ENCODE assay signal across 36 mouse cellular contexts in the genomic region with DNA sequence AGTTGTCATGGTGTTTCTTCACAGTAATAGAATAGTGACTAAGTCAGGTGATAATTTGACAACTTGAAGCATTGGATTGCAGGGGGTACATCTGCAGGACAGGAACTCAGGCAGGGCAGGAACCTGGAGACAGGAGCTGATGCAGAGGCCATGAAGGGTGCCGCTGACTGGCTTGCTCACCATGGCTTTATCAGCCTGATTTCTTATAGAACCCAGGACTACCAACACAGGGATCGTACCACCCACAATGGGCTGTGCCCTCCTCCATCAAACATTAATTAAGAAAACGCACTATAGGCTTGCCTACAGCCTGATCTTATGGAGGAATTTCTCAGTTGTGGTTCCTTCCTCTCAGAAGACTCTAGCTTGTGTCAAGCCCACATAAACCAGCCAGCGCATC. TPM values are rescaled to one million over a fixed set of nuclear protein-coding genes. Genes with fewer than 3 reads are reported as not detected.
"Had no signal": no experiment of that assay in that cellular context is flagged by ENCODE, and none has a peak within 500 bp of the region (broad histone marks: within the 10 kb centered on the region; RNA-seq: fewer than 3 reads in every experiment).

No protein-coding gene starts in this region.

- H3K27me3 ChIP-seq: limb, embryonic 13.5 days; limb, embryonic 15.5 days; liver, embryonic 13.5 days; lung, embryonic 15.5 days; midbrain, embryonic 12.5 days; midbrain, embryonic 13.5 days; midbrain, embryonic 15.5 days; neural tube, embryonic 12.5 days had no signal

- H3K4me3 ChIP-seq: limb, embryonic 12.5 days; limb, embryonic 13.5 days; limb, embryonic 15.5 days; liver, embryonic 12.5 days; liver, embryonic 13.5 days; liver, embryonic 15.5 days; lung, embryonic 15.5 days; megakaryocyte, embryonic 14.5 days; midbrain, embryonic 10.5 days; midbrain, embryonic 12.5 days; midbrain, embryonic 13.5 days; midbrain, embryonic 15.5 days; myocyte; neural tube, embryonic 12.5 days had no signal

- H3K36me3 ChIP-seq: limb, embryonic 12.5 days; limb, embryonic 13.5 days; limb, embryonic 15.5 days; liver, embryonic 12.5 days; liver, embryonic 13.5 days; liver, embryonic 15.5 days; lung, embryonic 15.5 days; midbrain, embryonic 10.5 days; midbrain, embryonic 12.5 days; midbrain, embryonic 13.5 days; midbrain, embryonic 15.5 days; neural tube, embryonic 12.5 days had no signal

- ATAC-seq: liver, embryonic 12.5 days; liver, postnatal 0 days; lung, postnatal 0 days; midbrain, embryonic 13.5 days; midbrain, embryonic 15.5 days; midbrain, embryonic 16.5 days had no signal

- H3K4me1 ChIP-seq: limb, embryonic 12.5 days; limb, embryonic 13.5 days; limb, embryonic 15.5 days; liver, embryonic 12.5 days; liver, embryonic 13.5 days; liver, embryonic 15.5 days; lung, embryonic 15.5 days; megakaryocyte, embryonic 14.5 days; midbrain, embryonic 10.5 days; midbrain, embryonic 12.5 days; midbrain, embryonic 13.5 days; midbrain, embryonic 15.5 days; neural tube, embryonic 12.5 days had no signal

- H3K27ac ChIP-seq: limb, embryonic 12.5 days; limb, embryonic 13.5 days; limb, embryonic 15.5 days; liver, embryonic 12.5 days; liver, embryonic 13.5 days; liver, embryonic 14.5 days; liver, embryonic 15.5 days; lung, embryonic 15.5 days; macrophage; midbrain, embryonic 10.5 days; midbrain, embryonic 12.5 days; midbrain, embryonic 13.5 days; midbrain, embryonic 15.5 days; neural tube, embryonic 12.5 days had no signal

- DNase-seq: left cerebral cortex, postnatal 4 days; liver; liver, embryonic 13.5 days; liver, postnatal 0 days; lung, adult 18-20 months; lung, adult 2 months; lung, embryonic 14.5 days; lung, postnatal 10 days; lung, postnatal 14 days; lung, postnatal 36 days; lung, postnatal 4 days; midbrain, embryonic 14.5 days had no signal

- H3K9me3 ChIP-seq: limb, embryonic 12.5 days; limb, embryonic 13.5 days; limb, embryonic 15.5 days; liver, embryonic 12.5 days; liver, embryonic 13.5 days; liver, embryonic 15.5 days; lung, embryonic 15.5 days; midbrain, embryonic 10.5 days; midbrain, embryonic 12.5 days; midbrain, embryonic 13.5 days; midbrain, embryonic 15.5 days; neural tube, embryonic 12.5 days had no signal

RNA-seq across cellular contexts. Expression of gene Atoh7, which starts 33.9 kb away (rescaled TPM):
- total RNA-seq: liver, adult 2 months; megakaryocyte progenitor cell, adult 5-6 weeks; megakaryocyte, adult 5-6 weeks; megakaryocyte-erythroid progenitor cell, adult 5-6 weeks had no signal
- polyA plus RNA-seq: limb, embryonic 15.5 days; liver, adult 2 months; liver, embryonic 11.5 days; liver, embryonic 12.5 days; liver, embryonic 13.5 days; liver, embryonic 15.5 days; liver, embryonic 16.5 days; lung, adult 2 months; lung, embryonic 15.5 days; lung, embryonic 16.5 days; lung, postnatal 0 days; macrophage; myocyte had no signal
